Mouse (Mus musculus) adrenal gland (tissue): ENCODE measurements around the gene Kdm5d.

ENCODE experiments used
- intact Hi-C: fragments of 180-260 bp; cut with DNase I; formaldehyde crosslinking; loops from one replicate; pipeline ENCODE4 v1.15.1; 2025
- long read RNA-seq, 2 experiments: library from polyadenylated mRNA; unstranded; transcript quantifications; one replicate each; pipeline ENCODE4 v2.0.0; 2020; ENCODE audit warnings: borderline replicate concordance in 1 of 2; ENCODE audit not compliant: insufficient replicate concordance in 1 of 2
- microRNA-seq, 2 experiments: library from miRNA; unstranded; fragments of <30 nt; microRNA quantifications; one replicate each; pipeline ENCODE4; 2019

Kdm5d gene
- long read RNA-seq, experiment 1 = 0 reads
- long read RNA-seq, experiment 2, partial matches to known transcripts = 1 of 2 reads
- long read RNA-seq, experiment 2, other reads (novel, unspliced or antisense) = 1 of 2 reads

DNA sequence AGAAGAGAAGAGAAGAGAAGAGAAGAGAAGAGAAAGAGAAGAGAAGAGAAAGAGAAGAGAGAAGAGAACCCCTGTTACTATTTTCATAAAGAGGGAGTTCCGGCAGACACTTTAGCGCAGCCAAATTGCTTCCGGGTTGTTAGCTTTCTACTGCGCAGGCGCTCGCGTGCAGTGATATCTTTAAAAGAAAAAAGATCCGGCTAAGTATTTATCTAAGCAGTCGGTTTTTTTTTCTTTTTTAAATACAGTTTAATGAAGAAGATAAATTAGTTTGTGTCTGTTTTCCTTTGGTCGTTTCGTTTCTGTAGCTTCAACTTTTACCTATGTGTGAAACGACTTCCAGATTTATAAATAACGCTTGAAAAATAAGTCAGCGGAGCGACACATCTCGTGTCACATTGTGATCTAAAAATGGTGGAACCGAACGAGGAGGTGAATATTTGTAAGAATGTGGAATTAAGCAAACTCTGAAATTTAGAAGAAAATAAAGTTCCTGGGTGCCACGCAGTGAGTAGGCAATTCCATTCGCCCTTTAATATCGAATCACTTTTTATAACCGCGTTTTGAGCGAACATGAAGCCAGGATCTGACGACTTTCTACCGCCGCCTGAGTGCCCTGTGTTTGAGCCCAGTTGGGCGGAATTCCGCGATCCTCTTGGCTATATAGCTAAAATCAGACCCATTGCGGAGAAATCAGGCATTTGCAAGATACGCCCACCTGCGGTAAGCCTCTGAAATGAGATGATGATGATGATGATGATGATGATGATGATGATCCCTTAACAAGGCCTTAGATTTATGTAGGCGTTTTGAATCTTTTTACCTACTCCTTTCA is at the start of gene Kdm5d:
Gene Kdm5d (plus strand): TSS at position 396 of the 835 bp plus-strand sequence.
- intact Hi-C loops = no loop called here

DNA sequence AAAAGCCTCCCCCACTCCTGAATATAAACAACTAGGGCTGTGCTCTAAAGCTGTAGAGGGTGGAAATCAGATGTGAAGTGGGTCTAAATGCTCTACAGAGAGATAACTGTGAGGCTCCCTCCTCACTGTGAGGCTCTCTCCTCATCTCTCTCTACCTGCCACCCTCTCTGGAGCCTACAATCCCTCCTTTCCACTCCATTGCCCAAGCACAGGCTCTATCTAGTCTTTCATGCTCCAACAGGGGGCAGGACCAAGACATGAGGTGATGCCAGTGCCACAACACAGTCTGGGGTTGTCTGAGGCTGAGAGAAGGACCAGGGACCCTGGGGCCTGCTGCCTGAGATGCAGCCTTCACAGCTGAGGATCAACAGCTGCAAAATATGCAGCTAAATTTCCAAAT is 25.2 kb upstream of the Kdm5d start:
- intact Hi-C loops = no loop called here

DNA sequence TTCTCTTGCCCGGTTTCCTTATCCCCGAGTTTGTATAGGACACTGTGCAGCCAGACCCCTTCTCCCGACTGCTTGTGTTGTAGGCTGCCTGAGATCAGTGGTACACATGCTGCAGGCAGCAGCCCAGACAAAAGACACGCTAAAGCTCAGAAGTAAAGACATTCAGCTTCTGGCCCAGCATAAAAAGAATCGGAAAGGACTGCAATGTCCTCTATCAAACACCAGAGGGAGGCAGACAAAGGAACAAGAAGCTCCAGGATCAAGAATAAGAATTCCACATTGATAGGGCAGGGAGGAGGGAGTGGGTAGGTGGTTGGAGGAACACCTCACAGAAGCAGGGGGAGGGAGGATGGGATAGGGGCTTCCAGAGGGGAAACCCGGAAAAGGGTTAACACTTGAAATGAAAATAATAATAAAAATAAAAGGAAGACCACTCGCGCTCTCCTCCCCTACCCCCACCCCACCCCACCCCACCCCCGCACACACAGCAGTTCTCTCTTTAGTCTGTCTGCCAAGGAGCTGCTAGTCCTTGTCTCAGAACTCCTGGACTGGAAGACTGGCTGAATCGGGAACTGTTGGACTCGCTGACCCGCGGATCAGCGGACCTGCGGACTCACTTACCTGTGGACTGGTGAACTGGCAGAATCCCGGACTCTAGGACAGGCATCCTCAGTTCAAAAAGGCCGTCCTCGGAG is 24.6 kb upstream of the Kdm5d start:
- intact Hi-C loops = no loop called here

Small RNA genes lying within 50 kb of the gene (microRNA-seq; reads per million reads assigned to microRNA genes)
- gene Gm47281 = 0.12 to 0.23 reads per million in 2 experiments
